Mouse (Mus musculus): ENCODE results near the gene Gm45713. TPM values are rescaled to one million over a fixed set of nuclear protein-coding genes. Genes with fewer than 3 reads are reported as not detected.
A peak's percentile ranks its signal among the peaks of the same experiment; 100 is the strongest.

Gm45713 gene
- polyA plus RNA-seq, 1 experiment from 2014 or later, result 0.70 TPM

GRCm38 (mm10) chr7:45125144-45125600, 10.9 kb downstream of the Gm45713 start:
- no peak overlapping the region for H3K4me3 ChIP-seq (ENCODE audit: low read depth, low read length)

GRCm38 (mm10) chr7:45124224-45125143, 11.5 kb downstream of the Gm45713 start, which contains the start of gene Rps11:
Gene Rps11 (minus strand): TSS chr7:45124439.
- H3K9ac ChIP-seq (ENCODE audit: low read depth, low read length), result peak within 1 kb of the TSS; percentile 88
- H3K4me3 ChIP-seq (ENCODE audit: low read depth, low read length), result peak within 1 kb of the TSS; percentile 68
- H3K4me1 ChIP-seq (replicated peaks; ENCODE audit: control insufficient read depth, insufficient read depth, low read length), result peaks cover 5% of the 10 kb centered on the region; the same call in 1 of the 2 replicates
- under 1% methylated on average over 59 of the region's 59 CpGs for WGBS
- peak within 1 kb of the TSS; percentile 78 for H3K4me2 ChIP-seq (replicated peaks; ENCODE audit: low read depth)
- peaks cover 58% of the 10 kb centered on the region for H3K36me3 ChIP-seq (ENCODE audit: control insufficient read depth, insufficient read depth)
- no peak for TF ChIP-seq CTCF (IDR thresholded peaks at IDR 0.05; ENCODE audit: low read depth)
- H3K27ac ChIP-seq (ENCODE audit: low read depth, low read length), result peak within 1 kb of the TSS; percentile 86
- no peaks in the 10 kb centered on the region for H3K9me3 ChIP-seq (ENCODE audit: control insufficient read depth)
- no peaks in the 10 kb centered on the region for H3K27me3 ChIP-seq (replicated peaks; ENCODE audit: control insufficient read depth, insufficient read depth, low read length)
- ATAC-seq, result peak; percentile 84

More at GRCm38 (mm10) chr7:45125144-45125600, 10.9 kb downstream of the Gm45713 start:
- Histone ChIP-seq H3K4me1 (replicated peaks; ENCODE audit: control insufficient read depth, insufficient read depth, low read length) (peaks cover 5% of the 10 kb centered on the region; the same call in 1 of the 2 replicates), H3K27ac (ENCODE audit: low read depth, low read length) (peak overlapping the region; percentile 66), H3K4me2 (replicated peaks; ENCODE audit: low read depth) (peak overlapping the region; percentile 54), H3K9ac (ENCODE audit: low read depth, low read length) (no peak overlapping the region), H3K9me3 (ENCODE audit: control insufficient read depth) (no peaks in the 10 kb centered on the region), H3K36me3 (ENCODE audit: control insufficient read depth, insufficient read depth) (peaks cover 51% of the 10 kb centered on the region), H3K27me3 (replicated peaks; ENCODE audit: control insufficient read depth, insufficient read depth, low read length) (no peaks in the 10 kb centered on the region)
- ATAC-seq, result no peak
- 20% methylated on average over 7 of the region's 7 CpGs for WGBS
- TF ChIP-seq CTCF (IDR thresholded peaks at IDR 0.05; ENCODE audit: low read depth), result peak; percentile 56

DNA sequence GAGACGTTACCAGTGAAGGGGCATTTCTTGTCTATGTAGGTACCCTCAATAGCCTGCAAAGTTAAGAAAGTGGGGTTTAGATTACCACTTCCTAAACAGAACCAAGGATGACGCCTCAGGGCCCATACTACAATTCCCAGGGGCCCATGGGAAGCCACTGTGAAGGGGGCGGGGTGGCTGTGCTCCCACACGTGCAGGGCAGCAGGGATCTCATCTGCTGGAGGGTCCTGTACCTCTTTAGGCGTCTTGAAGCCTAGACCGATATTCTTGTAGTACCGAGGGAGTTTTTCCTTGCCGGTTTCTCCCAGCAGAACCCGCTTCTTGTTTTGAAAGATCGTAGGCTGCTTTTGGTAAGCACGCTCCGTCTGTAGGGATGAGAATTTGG, 12.9 kb downstream of the Gm45713 start:
- Histone ChIP-seq H3K9me3 (ENCODE audit: control insufficient read depth) (no peaks in the 10 kb centered on the region), H3K9ac (ENCODE audit: low read depth, low read length) (peak overlapping the region; percentile 88), H3K36me3 (ENCODE audit: control insufficient read depth, insufficient read depth) (peaks cover 67% of the 10 kb centered on the region), H3K4me2 (replicated peaks; ENCODE audit: low read depth) (peak overlapping the region; percentile 78), H3K4me1 (replicated peaks; ENCODE audit: control insufficient read depth, insufficient read depth, low read length) (peaks cover 5% of the 10 kb centered on the region; the same call in 1 of the 2 replicates), H3K27ac (ENCODE audit: low read depth, low read length) (peak overlapping the region; percentile 86; the same call in 1 of the 2 replicates), H3K4me3 (ENCODE audit: low read depth, low read length) (peak overlapping the region; percentile 68), H3K27me3 (replicated peaks; ENCODE audit: control insufficient read depth, insufficient read depth, low read length) (no peaks in the 10 kb centered on the region)
- 9% methylated on average over 12 of the region's 12 CpGs for WGBS
- TF ChIP-seq CTCF (IDR thresholded peaks at IDR 0.05; ENCODE audit: low read depth), result no peak
- no peak for ATAC-seq

DNA sequence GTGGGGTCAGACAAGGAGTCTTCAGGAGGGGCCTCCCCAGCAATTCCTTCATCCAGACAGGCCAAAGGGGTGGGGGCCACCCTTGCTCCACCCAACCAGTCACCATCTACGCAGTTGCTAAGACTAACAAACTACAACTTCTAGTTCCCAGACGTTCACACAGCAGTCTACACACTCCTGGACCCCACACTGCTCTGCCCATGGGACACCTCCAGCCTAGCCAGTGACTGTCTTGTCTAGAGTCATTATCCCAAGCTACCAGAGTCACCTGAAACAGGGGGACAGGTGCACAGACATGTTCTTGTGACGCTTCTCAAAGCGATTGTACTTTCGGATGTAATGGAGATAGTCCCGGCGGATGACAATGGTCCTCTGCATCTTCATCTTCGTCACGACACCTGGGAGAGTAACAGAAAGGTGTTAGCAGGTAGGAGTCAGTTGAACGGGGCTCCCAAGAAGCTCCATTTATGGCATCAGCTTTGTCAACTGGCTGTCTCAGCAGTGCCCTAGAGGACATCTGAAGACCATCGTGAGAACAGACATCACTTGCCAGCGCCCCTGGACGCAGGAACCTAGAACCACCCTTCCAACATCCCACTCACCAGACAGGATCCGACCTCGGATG, 13.4 kb downstream of the Gm45713 start:
- H3K4me2 ChIP-seq (replicated peaks; ENCODE audit: low read depth), result peak overlapping the region; percentile 78
- H3K4me1 ChIP-seq (replicated peaks; ENCODE audit: control insufficient read depth, insufficient read depth, low read length), result peaks cover 5% of the 10 kb centered on the region; the same call in 1 of the 2 replicates
- no peak for ATAC-seq
- 69% methylated on average over 15 of the region's 15 CpGs for WGBS
- H3K36me3 ChIP-seq (ENCODE audit: control insufficient read depth, insufficient read depth), result peaks cover 67% of the 10 kb centered on the region
- peak overlapping the region; percentile 68 for H3K4me3 ChIP-seq (ENCODE audit: low read depth, low read length)
- H3K27me3 ChIP-seq (replicated peaks; ENCODE audit: control insufficient read depth, insufficient read depth, low read length), result no peaks in the 10 kb centered on the region
- TF ChIP-seq CTCF (IDR thresholded peaks at IDR 0.05; ENCODE audit: low read depth), result no peak
- peak overlapping the region; percentile 88 for H3K9ac ChIP-seq (ENCODE audit: low read depth, low read length)
- peak overlapping the region; percentile 86; the same call in 1 of the 2 replicates for H3K27ac ChIP-seq (ENCODE audit: low read depth, low read length)
- H3K9me3 ChIP-seq (ENCODE audit: control insufficient read depth), result no peaks in the 10 kb centered on the region

DNA sequence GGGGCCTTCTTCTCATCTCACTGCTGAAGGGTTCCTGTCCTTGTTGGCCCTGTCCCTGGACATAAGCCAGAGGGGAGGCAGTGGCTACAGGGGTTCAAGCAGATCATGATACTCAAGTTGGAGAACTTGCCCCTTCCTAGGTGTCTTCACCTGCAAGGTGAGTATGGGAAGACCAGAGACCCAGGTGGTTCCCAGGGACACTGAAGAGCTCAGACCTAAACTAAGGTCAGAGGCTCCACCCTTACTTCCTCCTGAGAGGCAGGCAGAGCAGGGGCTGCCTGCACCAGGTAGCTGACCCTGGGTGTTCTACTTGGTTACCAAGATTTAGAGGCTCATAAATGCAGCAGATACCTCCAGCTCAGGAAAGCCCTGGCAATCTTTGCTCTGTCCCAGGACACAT, 14.1 kb downstream of the Gm45713 start:
- Histone ChIP-seq H3K4me3 (ENCODE audit: low read depth, low read length) (no peak overlapping the region), H3K27me3 (replicated peaks; ENCODE audit: control insufficient read depth, insufficient read depth, low read length) (no peaks in the 10 kb centered on the region), H3K4me1 (replicated peaks; ENCODE audit: control insufficient read depth, insufficient read depth, low read length) (peaks cover 5% of the 10 kb centered on the region; the same call in 1 of the 2 replicates), H3K36me3 (ENCODE audit: control insufficient read depth, insufficient read depth) (peaks cover 63% of the 10 kb centered on the region), H3K9ac (ENCODE audit: low read depth, low read length) (0 out of 2 replicates have a peak overlapping the region, but pooled peaks have one; percentile 31), H3K27ac (ENCODE audit: low read depth, low read length) (no peak overlapping the region), H3K9me3 (ENCODE audit: control insufficient read depth) (no peaks in the 10 kb centered on the region), H3K4me2 (replicated peaks; ENCODE audit: low read depth) (peak overlapping the region; percentile 37)
- no peak for TF ChIP-seq CTCF (IDR thresholded peaks at IDR 0.05; ENCODE audit: low read depth)
- ATAC-seq, result no peak

GRCm38 (mm10) chr7:45121404-45121803, 14.6 kb downstream of the Gm45713 start:
- Histone ChIP-seq H3K9ac (ENCODE audit: low read depth, low read length) (no peak overlapping the region), H3K4me2 (replicated peaks; ENCODE audit: low read depth) (peak overlapping the region; percentile 37; the same call in 1 of the 2 replicates), H3K27me3 (replicated peaks; ENCODE audit: control insufficient read depth, insufficient read depth, low read length) (no peaks in the 10 kb centered on the region), H3K4me3 (ENCODE audit: low read depth, low read length) (no peak overlapping the region), H3K9me3 (ENCODE audit: control insufficient read depth) (no peaks in the 10 kb centered on the region), H3K36me3 (ENCODE audit: control insufficient read depth, insufficient read depth) (peaks cover 58% of the 10 kb centered on the region), H3K27ac (ENCODE audit: low read depth, low read length) (peak overlapping the region; percentile 50), H3K4me1 (replicated peaks; ENCODE audit: control insufficient read depth, insufficient read depth, low read length) (peaks cover 5% of the 10 kb centered on the region; the same call in 1 of the 2 replicates)
- TF ChIP-seq CTCF (IDR thresholded peaks at IDR 0.05; ENCODE audit: low read depth), result no peak
- WGBS, result 29% methylated on average over 8 of the region's 8 CpGs
- ATAC-seq, result no peak
